Mouse (Mus musculus) G1E (cell line): ENCODE data around the gene Pknox2.

ENCODE experiments used
- CTCF ChIP-seq: IDR thresholded peaks from 2 replicates; pipeline ENCODE4 v1.5.1; 2012; ENCODE audit warnings: low read depth, low read length, inconsistent platforms, mixed read lengths
- GATA1 ChIP-seq: IDR thresholded peaks from 2 replicates; pipeline ENCODE4 v1.6.1; 2012; ENCODE audit warnings: borderline replicate concordance, low read length, inconsistent platforms, mixed read lengths
- POLR2AphosphoS5 ChIP-seq: IDR thresholded peaks from 2 replicates; pipeline ENCODE4 v1.6.1; 2012; ENCODE audit warnings: low read depth, low read length, inconsistent platforms; ENCODE audit not compliant: insufficient replicate concordance

DNA sequence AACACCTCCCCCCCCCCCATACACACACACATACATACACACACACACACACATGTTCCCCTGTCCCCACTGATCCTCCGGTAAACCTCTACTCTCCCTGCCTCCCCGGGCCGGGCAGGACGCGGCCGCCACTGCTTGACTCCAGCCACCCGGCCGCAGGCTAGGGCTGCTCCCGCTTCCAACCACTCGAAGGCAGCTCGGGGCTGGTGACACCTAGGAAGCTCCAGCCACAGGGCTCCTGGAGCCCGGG, 929 bp downstream of the Pknox2 start:
- TF ChIP-seq CTCF (no peak), POLR2AphosphoS5 (no peak), GATA1 (no peak)
